Mouse (Mus musculus) gastrocnemius, postnatal 36 days (tissue): ENCODE measurements at regions not wholly inside any gene's neighbourhood (a gene's known extent, or its start where the extent isn't known, plus 50 kb on each side); places are given as distances from the start of the nearest gene placed in this dataset.

Experiments
- DNase-seq, 2 experiments: peaks; one replicate each; pipeline ENCODE4 v3.0.0; 2022
- intact Hi-C: fragments of 180-260 bp; cut with DNase I; formaldehyde crosslinking; loops from one replicate; pipeline ENCODE4 v1.15.1; 2025

DNA sequence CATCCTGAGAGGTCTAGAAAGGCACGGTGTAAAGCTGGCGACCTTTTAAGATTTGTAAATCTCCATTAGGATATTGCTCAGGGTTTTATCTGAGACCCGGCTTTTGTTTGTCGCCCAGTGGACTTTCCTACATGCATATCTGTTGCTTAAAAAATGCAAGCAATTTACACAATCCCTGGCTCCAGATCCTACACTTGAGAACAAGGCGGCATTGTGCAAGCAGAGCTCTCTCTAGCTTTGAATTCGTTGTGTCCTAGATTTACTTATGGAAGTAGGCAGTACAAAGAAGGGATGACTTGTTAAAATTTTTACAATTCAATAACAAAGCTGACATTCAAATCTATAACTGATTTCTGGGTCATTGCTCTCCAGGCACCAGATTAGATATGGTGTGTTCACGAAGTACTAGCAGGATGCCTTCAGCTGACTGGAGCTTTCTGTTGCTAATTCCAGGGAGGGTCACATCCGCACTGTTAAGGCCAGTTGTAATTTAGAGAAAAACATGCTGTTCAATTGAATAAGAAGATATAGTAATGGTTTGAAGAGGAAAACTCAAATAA is 62.2 kb upstream of the Teddm2 start:
- intact Hi-C loops = no loop called here
- DNase-seq = no peak

DNA sequence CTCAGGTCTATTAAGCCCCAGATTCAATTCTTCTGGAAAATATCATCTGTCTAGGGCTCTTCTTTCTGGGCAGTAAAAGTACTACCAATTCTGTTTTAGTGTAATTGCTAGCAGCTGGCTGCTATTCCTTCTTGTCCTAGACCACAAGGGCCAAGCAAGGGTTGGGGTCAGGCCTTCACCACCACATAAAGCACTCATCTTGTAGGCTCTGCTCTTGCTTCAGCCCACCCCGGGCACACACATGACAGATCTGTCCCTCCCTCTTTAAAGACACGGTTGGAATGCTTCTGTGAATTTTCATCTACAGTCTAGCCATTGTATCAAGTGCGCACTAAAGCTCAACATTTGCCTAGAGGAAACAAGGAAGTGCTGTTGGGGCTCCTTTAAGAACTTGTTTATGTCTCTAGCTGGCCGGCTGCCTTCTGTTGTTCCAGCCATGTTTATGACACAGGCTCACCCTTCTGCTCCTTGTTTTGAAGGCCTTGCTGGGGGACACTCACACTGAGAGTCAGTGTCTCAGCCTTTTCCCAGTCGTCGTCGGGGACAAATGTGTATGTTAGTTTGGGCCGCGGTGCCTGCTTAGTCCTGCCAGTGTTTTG is 63.8 kb upstream of the Teddm2 start:
- no peak for DNase-seq
- intact Hi-C loops = no loop called here

DNA sequence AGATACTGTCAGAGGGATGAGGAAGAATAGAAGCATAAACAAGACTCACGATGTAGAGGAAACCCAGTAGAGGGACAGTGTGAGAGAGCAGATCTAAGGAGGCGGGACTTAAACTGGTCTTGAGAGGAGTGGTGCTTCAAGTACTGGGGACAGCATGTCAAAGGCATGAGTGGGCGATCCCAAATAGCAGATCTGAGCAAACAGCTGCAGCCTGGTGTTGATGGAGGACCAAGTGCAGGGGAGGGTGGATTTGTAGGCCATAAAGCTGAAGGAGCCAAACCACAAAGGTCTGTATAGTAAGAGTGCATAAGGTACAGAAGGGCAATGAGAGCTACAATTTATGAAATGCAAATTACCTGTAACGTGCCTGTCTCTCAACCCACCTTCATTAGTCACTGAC is 69.4 kb upstream of the Teddm2 start:
- intact Hi-C loops = no loop called here
- no peak for DNase-seq

DNA sequence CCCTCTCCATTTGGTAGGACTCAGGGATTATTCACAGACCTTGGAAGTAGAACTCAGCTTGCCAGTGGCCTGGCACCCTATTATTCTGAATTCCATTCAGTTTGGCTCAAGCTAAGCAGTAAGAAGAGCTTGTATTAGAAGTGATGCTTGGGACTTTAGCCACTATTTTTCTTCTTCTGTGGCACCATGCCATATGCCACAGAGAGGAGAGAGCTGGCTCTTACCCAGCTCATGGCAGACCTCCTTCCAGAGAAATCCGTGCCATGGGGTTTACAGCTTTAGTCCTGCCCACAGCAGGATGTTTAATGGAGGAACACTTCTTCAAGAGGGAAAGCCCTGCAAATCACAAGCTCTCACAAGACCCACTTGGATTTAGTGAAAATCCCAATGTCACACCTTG is 74.3 kb upstream of the Teddm2 start:
- intact Hi-C loops = no loop called here
- no peak for DNase-seq

DNA sequence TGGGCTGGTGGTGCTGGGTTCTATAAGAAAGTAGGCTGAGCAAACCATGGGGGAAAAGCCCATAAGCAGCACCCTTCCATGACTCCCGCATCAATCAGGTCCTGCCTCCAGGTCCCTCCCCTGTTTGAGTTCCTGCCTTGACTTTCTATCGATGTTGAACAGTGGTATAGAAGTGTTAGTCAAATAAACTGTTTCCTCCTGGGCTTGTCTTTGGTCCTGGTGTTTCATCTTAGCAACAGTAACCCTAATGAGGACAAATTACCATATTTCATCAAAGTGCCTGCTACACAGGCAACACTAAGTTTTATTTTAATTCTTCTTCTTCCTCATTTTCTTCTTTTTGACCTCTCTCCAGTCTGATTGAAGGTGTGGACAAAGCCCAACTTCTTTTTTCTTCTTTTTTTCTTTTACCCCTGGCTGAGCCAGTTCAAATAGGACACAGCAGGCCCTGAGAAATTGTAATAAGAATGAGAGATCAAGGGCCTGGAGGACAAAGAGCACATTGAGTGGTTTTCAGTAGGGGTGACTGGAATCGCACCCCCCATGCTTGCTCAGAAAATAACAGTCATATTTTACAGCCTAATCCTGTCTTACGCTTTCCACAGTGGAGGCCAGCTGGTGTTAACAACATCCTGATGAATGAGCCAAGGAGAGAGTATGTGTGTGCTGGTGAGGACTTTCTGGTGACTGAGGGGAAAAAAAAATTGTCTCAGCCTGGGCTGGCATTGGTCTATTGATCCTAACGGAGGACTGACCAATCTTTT is 78.1 kb upstream of the Teddm2 start:
- no peak for DNase-seq
- intact Hi-C loops = no loop called here

DNA sequence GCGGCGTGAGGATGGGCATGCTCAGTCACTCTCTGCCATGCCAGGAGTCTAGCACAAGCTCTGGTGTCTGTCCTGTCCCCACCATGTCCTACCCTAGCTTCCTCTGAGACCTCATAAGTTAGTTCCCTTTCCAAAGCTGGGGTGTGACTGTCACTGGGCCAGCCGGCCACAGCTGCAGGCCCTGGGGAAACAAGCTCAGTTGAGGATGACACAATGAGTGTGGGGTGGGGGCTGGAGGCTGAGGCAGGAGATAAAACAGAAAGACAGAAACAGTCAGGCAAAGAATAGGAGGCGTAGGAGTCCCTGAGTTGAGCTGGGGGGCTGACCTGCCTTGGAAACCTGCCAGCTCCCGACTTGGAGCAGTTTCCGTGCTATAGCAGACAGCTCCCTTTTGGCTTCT is 80.9 kb upstream of the Teddm2 start:
- DNase-seq = peak in 1 of 2 experiments; percentile 20
- intact Hi-C loops = no loop called here

DNA sequence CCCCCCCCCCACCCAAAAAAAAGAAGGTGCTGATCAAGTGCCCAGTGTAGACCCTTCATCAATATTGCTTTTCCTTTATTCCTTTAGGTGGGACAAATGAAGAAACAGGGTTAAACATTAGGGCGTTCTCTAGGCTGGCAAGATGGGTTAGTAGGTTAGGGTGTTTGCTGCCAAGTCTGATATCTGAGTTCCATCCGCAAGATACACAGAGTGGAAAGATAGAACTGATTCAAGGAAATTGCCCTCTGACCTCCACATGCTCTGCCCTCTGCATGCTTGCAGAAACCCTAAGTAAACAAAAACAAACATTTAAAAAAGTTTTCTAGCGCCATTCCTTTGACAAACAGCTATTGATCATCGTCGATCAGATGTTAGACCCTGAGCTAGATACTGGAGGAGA is 85.6 kb upstream of the Teddm2 start:
- intact Hi-C loops = no loop called here
- DNase-seq = no peak

DNA sequence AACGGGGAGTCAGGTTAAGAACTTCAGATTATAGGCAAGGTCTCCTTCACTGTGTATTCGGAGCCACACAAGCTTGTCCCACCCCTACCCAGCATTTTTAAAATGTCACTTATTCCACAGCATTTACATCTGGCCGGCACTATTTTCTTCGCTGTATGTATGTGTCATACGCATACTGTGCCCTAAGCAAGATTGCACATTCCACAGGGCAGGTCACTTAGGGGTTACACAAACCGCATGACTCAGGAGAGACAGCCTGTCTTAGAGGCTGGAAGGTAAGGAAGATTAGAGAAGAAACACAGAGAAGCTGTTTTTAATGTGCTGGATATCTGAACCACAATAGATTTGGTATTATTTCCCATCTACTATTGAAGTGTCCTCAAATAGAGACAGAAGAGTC is 86.6 kb upstream of the Teddm2 start:
- no peak for DNase-seq
- intact Hi-C loops = no loop called here

DNA sequence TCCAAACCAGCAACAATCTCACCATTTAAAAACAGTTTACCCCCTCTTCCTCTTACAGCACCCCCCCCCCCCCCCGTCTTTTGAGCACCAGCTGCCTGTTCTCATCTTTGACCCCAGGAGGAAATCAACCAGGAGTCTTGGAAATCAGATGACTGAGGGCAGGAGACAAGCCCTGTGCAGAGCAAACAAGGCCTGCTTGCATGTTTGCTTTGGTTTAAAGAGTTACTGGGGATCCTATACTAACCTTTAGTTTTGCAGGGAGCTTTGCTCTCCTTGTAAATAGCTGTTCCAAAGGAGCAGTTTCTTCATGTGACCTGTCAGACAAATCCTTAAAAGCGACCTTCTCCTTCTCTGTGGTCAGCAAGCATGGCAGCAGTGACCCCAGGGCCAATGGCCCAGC is 88.3 kb upstream of the Teddm2 start:
- intact Hi-C loops = no loop called here
- DNase-seq = no peak

DNA sequence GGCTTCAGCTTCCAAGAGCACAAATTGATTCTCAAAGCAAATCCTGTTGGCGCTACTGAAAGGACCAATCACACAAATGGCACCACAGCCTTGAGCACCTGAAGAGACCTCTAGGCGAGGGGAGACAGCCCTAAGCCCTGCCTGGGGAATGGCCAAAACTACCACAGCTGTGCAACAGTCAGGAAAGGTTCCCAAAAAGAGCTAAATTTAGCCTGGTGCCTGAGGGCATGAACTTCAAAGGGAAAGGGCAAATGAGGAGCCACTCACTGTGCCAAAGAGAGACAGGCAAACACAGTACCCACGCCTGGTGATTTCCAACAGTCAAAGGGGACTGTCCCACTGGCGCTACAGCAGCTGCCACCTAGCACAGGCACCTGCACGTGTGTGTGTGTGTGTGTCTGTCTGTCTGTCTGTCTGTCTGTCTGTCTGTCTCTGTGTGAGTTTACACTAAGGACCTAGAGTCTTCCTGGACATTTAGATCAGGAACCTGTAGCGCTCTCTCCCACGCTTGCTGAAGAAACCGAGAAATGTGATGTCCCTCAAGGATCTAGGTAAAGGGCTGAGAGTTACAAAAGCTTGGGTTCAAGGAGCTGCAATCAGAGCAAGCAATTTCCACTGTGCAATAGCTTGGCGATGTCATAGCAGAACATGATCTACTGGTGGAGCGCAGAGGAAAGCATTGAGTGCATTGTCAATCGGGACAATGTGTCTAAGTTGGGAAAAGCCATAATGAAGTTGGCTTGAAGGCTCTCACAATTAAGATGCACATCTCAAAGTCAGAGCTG is 90.8 kb upstream of the Teddm2 start:
- intact Hi-C loops = no loop called here
- no peak for DNase-seq

DNA sequence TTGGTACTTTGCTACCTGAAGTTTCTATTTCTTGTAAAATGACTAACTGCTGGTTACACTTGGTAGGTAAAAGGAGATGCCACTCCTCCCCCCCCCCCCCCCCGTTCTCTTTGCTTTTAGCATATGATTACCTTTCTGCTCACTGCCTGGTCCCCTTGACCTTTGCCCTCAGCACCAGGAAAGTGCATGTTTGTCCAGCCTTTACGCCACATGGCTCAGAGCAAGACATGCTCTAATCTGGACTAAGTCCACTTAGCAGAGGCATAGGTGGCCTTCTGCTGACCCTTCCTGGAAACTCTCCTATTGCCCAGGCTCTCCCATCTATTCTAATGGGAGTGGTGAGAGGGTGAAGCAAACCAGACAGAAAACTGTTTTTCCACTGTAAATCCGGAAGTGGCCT is 92.4 kb upstream of the Teddm2 start:
- DNase-seq = no peak
- intact Hi-C loops = no loop called here

DNA sequence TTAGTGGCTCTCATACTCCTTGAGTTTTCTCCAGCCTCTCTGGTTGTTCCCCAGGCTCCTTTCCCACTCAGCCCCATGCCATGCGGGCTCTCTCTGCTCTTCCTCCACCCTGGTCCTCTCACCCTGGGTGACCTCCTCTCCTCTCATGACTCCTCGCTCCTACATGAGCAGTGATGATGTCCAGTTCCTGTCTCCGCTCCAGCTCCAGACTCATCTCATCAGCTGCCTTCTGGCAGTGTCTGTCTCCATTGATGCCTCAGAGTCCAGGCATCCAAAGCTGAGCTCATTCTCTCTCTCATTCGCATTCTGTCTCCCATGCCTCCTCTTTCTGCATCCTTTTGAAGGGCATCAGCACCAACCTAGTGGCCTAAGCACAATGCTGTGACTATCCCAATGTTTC is 94.8 kb upstream of the Teddm2 start:
- intact Hi-C loops = no loop called here
- DNase-seq = no peak

DNA sequence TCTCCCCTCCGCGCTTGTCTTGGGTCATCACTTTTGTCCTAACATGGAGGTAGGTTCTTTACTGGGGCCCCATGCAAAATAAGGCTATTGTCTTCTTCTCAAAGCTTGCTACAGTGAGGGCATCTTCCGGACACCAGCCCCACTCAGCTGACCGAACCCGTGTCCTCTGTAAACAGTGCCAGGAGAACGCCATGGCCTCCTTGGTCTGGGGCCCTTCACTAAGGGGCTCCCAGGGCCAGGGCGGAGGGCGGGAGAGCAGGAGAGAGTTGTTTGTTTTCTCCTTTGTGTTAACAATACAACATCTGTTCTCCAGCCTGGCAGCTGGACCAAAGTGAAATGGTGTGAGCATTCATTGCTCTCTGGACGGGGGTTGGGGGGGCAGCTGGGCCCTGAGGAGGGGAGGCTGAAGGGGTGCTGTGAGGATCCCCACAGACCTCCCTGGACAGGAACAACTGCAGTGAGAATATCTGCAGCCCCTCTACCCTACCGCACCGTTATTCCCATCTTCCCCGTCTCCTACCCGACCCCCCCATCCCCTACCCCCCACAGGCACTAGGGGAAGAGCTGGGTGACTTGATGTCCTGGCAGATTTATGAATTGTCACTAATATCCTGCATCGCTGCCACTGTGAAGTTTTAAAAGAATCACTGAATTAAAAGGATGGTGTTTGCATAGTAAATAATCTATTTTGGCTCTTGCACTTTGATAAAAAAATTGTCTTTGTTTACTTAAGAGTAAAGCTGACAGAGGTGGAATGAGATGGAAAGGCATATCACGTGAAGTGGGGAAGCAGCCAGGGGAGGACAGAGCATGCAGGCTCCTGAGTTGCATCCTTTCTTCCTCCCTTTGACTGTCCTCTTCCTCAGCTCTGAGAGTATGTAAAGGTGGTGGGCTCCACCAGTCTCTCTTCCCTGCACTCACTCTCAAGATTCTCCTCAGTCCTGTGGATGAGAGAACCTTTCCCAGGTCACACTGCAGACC is 97.5 kb upstream of the Teddm2 start:
- intact Hi-C loops = no loop called here
- no peak for DNase-seq

DNA sequence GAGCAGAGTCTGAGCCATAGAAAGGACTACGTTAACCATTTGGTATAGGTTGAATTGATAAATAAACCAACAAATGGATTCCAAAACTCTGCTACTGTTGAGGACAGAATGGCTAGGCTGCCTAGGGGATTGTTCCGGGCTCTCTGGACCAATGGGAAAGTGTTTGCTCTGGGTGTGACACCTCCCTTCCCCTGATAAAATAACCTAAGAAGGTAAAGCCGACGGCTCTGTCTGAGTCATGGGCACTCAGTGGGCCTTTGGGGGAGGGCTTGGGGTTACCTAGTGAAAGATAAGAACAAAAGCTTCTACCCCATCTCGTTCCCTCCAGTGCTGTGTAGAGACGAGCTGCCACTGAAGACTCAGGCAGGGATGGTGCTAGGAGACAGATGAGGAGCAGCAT is 99.7 kb upstream of the Teddm2 start:
- no peak for DNase-seq
- intact Hi-C loops = no loop called here

DNA sequence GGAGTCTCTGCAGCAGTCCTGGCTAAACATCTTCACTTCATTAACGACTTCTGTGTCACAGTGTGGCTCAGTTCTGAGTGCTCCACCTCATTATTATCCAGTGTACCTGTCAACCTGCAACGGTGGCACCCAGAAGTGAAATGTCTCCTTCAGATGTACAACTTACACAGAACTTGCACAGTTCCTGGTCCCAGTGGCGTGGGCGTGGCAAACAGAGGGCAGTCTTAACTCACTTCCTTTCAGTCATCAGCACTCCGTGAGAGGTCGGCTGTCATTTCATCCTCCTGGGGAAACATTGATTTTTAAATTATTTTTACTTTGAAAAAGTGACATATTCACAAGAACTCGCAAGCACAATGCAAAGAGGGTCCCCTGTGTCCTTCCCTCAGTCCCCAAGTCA is 103.6 kb upstream of the Teddm2 start:
- no peak for DNase-seq
- intact Hi-C loops = no loop called here

DNA sequence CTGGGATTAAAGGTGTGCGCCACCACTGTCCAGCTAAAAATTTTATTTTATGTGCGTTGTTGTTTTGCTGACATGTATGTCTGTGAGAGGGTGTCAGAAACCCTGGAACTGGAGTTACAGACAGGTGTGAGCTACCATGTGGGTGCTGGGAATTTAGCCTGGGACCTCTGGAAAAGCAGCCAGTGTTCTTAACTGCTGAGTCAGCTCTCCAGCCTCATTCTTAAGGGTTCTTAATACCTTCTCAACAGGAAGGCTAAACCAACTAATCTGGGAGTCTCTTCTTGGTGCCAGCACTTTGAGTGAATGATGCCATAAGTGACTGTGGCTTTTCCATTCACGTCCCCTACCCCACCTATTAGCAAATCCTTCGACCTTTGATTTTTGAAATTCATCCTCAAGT is 104.6 kb upstream of the Teddm2 start:
- intact Hi-C loops = no loop called here
- no peak for DNase-seq

DNA sequence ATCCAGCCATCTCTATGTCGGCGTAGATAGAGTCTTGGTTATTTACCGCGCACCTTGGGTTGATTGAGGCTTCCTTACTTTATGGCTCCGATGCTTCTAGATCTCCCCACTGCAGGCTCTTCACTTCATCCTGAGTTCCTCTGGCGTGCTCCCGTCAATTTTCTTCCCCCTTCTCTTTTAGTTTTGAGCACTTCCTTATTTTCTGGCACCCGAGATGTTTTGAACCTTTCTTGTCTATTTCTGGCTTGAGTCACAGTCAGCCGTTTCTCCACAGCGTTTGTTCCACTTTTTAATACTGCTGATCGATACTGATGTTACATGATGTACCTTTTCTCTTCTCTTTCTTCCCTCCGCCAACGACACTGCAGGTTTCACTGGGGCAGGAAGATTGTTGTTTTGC is 106.0 kb upstream of the Teddm2 start:
- intact Hi-C loops = no loop called here
- no peak for DNase-seq

DNA sequence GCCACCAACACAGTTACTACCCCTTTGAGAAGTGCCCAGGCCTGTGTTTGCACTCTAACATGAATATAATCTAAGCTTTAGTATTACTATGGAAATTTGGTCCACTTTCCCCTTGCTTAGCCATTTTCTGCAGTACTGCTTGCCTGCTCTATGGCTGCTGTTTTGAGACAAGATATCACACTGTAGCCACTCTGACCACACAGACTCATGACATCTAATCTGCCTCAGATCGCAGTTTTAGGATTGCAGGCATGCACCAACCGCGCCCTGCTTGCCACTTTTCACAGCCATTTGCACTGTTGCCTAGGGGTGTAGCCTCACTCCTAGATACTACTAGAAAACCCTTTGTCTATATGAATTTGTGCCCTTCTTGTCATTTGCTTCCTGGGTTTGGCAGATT is 107.4 kb upstream of the Teddm2 start:
- DNase-seq = no peak
- intact Hi-C loops = no loop called here

DNA sequence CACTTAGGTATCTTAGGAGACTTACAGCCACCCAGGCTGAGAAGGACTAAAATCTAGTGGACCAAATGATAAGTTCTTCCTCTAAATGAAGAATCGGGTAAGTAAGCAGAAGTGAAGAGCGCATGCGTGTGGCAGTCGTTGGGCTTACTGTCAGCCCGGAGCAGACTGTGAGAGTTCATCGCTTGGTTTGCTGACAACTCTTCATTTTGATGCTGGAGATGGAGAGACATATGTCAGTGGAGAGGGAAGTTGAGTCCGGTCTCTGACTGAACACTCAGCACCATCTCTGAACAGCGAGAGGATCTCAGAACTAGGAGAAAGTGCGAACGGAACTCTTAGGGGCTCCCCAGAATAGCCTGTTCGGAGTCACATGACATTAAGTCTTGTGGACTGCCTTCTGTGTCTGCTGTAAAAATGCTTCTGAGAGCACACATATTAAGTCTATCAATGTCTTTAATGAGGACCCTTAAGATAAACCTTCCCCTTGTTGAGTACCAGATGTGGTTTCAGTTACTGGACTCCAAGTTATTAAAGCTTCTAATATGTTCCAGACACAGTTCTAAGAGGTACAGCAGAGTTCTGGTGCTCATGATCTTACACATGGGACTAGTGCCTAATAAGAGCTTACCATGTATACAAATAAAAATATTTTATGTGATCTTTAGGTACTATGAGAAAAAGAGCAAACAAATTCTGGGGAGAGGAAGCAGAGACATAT is 108.7 kb upstream of the Teddm2 start:
- intact Hi-C loops = no loop called here

DNA sequence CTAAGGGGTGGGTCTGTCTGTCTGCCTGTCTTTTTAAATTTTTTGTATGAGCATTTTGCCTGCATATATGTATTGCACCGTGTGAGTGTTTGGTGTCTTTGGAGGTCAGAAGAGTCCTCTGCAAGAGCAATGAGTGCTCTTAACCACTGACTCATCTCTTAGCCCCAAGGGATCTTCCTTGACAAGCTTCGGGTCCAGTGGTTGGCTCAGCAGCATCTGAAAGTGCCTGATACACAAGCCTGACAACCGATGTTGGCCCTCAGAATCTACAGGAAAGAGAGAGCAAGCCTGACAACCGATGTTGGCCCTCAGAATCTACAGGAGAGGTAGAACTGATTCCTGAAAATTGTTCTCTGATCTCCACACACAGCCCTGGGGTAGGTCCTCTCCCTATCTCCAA is 110.7 kb upstream of the Teddm2 start:
- intact Hi-C loops = no loop called here
- no peak for DNase-seq

More for the DNA sequence above, 108.7 kb upstream of the Teddm2 start:
- no peak for DNase-seq
